19 mouse cellular contexts compared by ENCODE assay signal in the genomic region with DNA sequence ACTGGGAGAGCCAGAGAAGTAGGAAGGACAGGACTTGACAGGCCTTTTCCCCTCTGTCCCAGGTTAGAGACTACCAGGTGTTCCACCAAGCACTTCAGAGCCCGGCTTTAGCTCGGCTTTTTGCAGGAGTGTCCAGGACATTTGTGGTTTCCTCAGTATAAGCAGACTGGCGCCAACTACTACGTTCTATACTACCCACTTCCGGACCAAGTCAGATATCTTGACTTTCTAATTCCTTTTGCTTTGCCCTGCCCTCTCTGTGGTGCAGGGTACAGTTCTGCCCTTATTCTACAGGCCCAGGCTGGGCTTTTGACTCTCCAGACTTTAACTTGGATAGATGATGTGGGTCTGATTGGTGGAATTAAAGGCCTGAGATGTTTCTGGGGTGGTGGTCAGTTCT. TPM values are rescaled to one million over a fixed set of nuclear protein-coding genes. Genes with fewer than 3 reads are reported as not detected.
A peak's percentile ranks its signal among the peaks of the same experiment; 100 is the strongest.
DNase-seq lines count a peak whose midpoint lies in the region; ATAC-seq and TF ChIP-seq lines count a peak whose summit lies in the region.
"Had no signal": no experiment of that assay in that cellular context is flagged by ENCODE, and none has a peak within 500 bp of the region (broad histone marks: within the 10 kb centered on the region; RNA-seq: fewer than 3 reads in every experiment).

No protein-coding gene starts in this region.

- peaks cover 27% of the 10 kb centered on the region for H3K36me3 ChIP-seq in heart, embryonic 11.5 days (ENCODE audit: control insufficient read depth, insufficient read depth, low read length)
- H3K36me3 ChIP-seq in liver, embryonic 11.5 days (ENCODE audit: control insufficient read depth, insufficient read depth, low read length), result peaks cover 55% of the 10 kb centered on the region
- peaks cover 65% of the 10 kb centered on the region for H3K36me3 ChIP-seq in liver, postnatal 0 days (replicated peaks; ENCODE audit: insufficient read depth, low read length)
- H3K36me3 ChIP-seq in forebrain, embryonic 11.5 days (ENCODE audit: control insufficient read depth, insufficient read depth, low read length), result peaks cover 10% of the 10 kb centered on the region; the same call in 1 of the 2 replicates

- no peak for TF ChIP-seq CTCF in liver, postnatal 0 days (IDR thresholded peaks at IDR 0.05; ENCODE audit: low read depth)

- H3K4me2 ChIP-seq in heart, embryonic 11.5 days, result no peak overlapping the region
- no peak overlapping the region for H3K4me2 ChIP-seq in liver, embryonic 11.5 days
- no peak overlapping the region for H3K4me2 ChIP-seq in liver, postnatal 0 days (ENCODE audit: low read depth, low read length)
- no peak overlapping the region for H3K4me2 ChIP-seq in forebrain, embryonic 11.5 days (ENCODE audit: low read depth, low read length, severe bottlenecking)
- H3K4me2 ChIP-seq: forebrain, embryonic 12.5 days; hindbrain, embryonic 14.5 days; limb, embryonic 15.5 days had no signal

- 83% methylated on average over 5 of the region's 5 CpGs for WGBS in heart, embryonic 11.5 days (ENCODE audit: insufficient replicate concordance)
- WGBS in liver, embryonic 11.5 days, result 70% methylated on average over 5 of the region's 5 CpGs
- WGBS in liver, postnatal 0 days (ENCODE audit: insufficient replicate concordance), result 51% methylated on average over 5 of the region's 5 CpGs
- WGBS in forebrain, embryonic 11.5 days, result 91% methylated on average over 5 of the region's 5 CpGs

- H3K4me1 ChIP-seq in heart, embryonic 11.5 days (ENCODE audit: control insufficient read depth, insufficient read depth, low read length), result peaks cover 14% of the 10 kb centered on the region
- H3K4me1 ChIP-seq in liver, embryonic 11.5 days (replicated peaks; ENCODE audit: control insufficient read depth, insufficient read depth, low read length), result peaks cover 10% of the 10 kb centered on the region
- peaks cover 12% of the 10 kb centered on the region; the same call in 1 of the 2 replicates for H3K4me1 ChIP-seq in liver, postnatal 0 days (ENCODE audit: insufficient read depth)
- H3K4me1 ChIP-seq in forebrain, embryonic 11.5 days (replicated peaks; ENCODE audit: control insufficient read depth, insufficient read depth, low read length), result no peaks in the 10 kb centered on the region
- H3K4me1 ChIP-seq: forebrain, embryonic 12.5 days had no signal

- H3K9me3 ChIP-seq in heart, embryonic 11.5 days (replicated peaks; ENCODE audit: control insufficient read depth, low read length), result no peaks in the 10 kb centered on the region
- H3K9me3 ChIP-seq in liver, embryonic 11.5 days (ENCODE audit: control insufficient read depth, low read length), result no peaks in the 10 kb centered on the region
- no peaks in the 10 kb centered on the region for H3K9me3 ChIP-seq in liver, postnatal 0 days (ENCODE audit: low read length)
- no peaks in the 10 kb centered on the region for H3K9me3 ChIP-seq in forebrain, embryonic 11.5 days (ENCODE audit: control insufficient read depth, low read length)
- H3K9me3 ChIP-seq: forebrain, embryonic 12.5 days; limb, embryonic 15.5 days had no signal

- H3K4me3 ChIP-seq in heart, embryonic 11.5 days (ENCODE audit: low read depth, low read length), result no peak overlapping the region
- H3K4me3 ChIP-seq in liver, embryonic 11.5 days (ENCODE audit: low read depth, low read length), result no peak overlapping the region
- H3K4me3 ChIP-seq in liver, postnatal 0 days (ENCODE audit: low read depth, low read length), result no peak overlapping the region
- no peak overlapping the region for H3K4me3 ChIP-seq in forebrain, embryonic 11.5 days (ENCODE audit: low read depth, low read length)
- H3K4me3 ChIP-seq: forebrain, embryonic 12.5 days; gastrocnemius, adult 2 months; limb, embryonic 15.5 days had no signal

- no peak for TF ChIP-seq EP300 in liver, postnatal 0 days (IDR thresholded peaks at IDR 0.05; ENCODE audit: low read depth)

- H3K9ac ChIP-seq in heart, embryonic 11.5 days (ENCODE audit: low read depth, low read length), result no peak overlapping the region
- H3K9ac ChIP-seq in liver, embryonic 11.5 days (ENCODE audit: low read depth, low read length), result no peak overlapping the region
- H3K9ac ChIP-seq in liver, postnatal 0 days (replicated peaks), result no peak overlapping the region
- no peak overlapping the region for H3K9ac ChIP-seq in forebrain, embryonic 11.5 days (ENCODE audit: low read length)
- H3K9ac ChIP-seq: forebrain, embryonic 12.5 days; hindbrain, embryonic 14.5 days; limb, embryonic 15.5 days had no signal

- no peak overlapping the region for H3K27ac ChIP-seq in heart, embryonic 11.5 days (ENCODE audit: low read depth, low read length)
- no peak overlapping the region for H3K27ac ChIP-seq in liver, embryonic 11.5 days (ENCODE audit: low read depth, low read length)
- no peak overlapping the region for H3K27ac ChIP-seq in liver, postnatal 0 days (ENCODE audit: low read depth)
- no peak overlapping the region for H3K27ac ChIP-seq in forebrain, embryonic 11.5 days (ENCODE audit: low read depth, low read length)
- H3K27ac ChIP-seq: forebrain, embryonic 12.5 days; hindbrain, embryonic 14.5 days; limb, embryonic 15.5 days had no signal

- peak; percentile 83 for DNase-seq in heart, adult 11 months
- DNase-seq in liver, embryonic 11.5 days (ENCODE audit: low spot score), result peak; percentile 30
- DNase-seq in liver, postnatal 0 days, result no peak
- DNase-seq in CD4-positive helper T cell, adult 2 months (ENCODE audit: low read depth, low spot score), result peak; percentile 24
- DNase-seq in induced T-regulatory cell, adult 2 months (ENCODE audit: low read depth), result peak; percentile 35
- DNase-seq in kidney, adult 11 months, result no peak
- no peak for DNase-seq in forebrain, embryonic 11.5 days (ENCODE audit: low spot score)
- DNase-seq: adrenal gland, postnatal 10 days; gastrocnemius, adult 2 months; heart, postnatal 36 days; layer of hippocampus, adult 9-11 months; left cerebral cortex, postnatal 4 days; lung, postnatal 14 days; midbrain, embryonic 14.5 days had no signal

- H3K27me3 ChIP-seq in heart, embryonic 11.5 days (ENCODE audit: control insufficient read depth, insufficient read depth, low read length), result no peaks in the 10 kb centered on the region
- no peaks in the 10 kb centered on the region for H3K27me3 ChIP-seq in liver, embryonic 11.5 days (replicated peaks; ENCODE audit: control insufficient read depth, insufficient read depth, low read length)
- H3K27me3 ChIP-seq in liver, postnatal 0 days (ENCODE audit: insufficient read depth, low read length), result no peaks in the 10 kb centered on the region
- H3K27me3 ChIP-seq in forebrain, embryonic 11.5 days (ENCODE audit: control insufficient read depth, insufficient read depth, low read length), result no peaks in the 10 kb centered on the region
- H3K27me3 ChIP-seq: forebrain, embryonic 12.5 days; limb, embryonic 15.5 days had no signal

- ATAC-seq in heart, embryonic 11.5 days (replicated peaks; ENCODE audit: insufficient number of reproducible peaks, low FRiP score, low TSS enrichment), result no peak
- no peak for ATAC-seq in liver, embryonic 11.5 days (replicated peaks; ENCODE audit: low FRiP score)
- ATAC-seq in liver, postnatal 0 days, result no peak
- no peak for ATAC-seq in forebrain, embryonic 11.5 days (replicated peaks; ENCODE audit: low FRiP score)
- ATAC-seq: intestine, embryonic 16.5 days had no signal

RNA-seq across cellular contexts. Expression of gene Sh2b3, which starts 17.9 kb away (rescaled TPM):
- 16.8 and 17.2 TPM in 2 replicates for polyA plus RNA-seq in heart, embryonic 11.5 days (2014; fragmentation: Nextera tagmentation; extraction: Ambion mirVana)
- polyA plus RNA-seq in liver, embryonic 11.5 days (2014; fragmentation: Nextera tagmentation; extraction: Ambion mirVana), result 14.7 and 15.7 TPM in 2 replicates
- polyA plus RNA-seq in liver, postnatal 0 days (2015; fragmentation: Nextera tagmentation; extraction: Ambion mirVana), result 9.0 and 9.1 TPM in 2 replicates
- polyA plus RNA-seq in forebrain, embryonic 11.5 days (2014; fragmentation: Nextera tagmentation; extraction: Ambion mirVana), result 9.1 and 9.8 TPM in 2 replicates

RNA-seq across cellular contexts. Expression of gene Pheta1, which starts 29.2 kb away (rescaled TPM):
- 10.6 and 11.8 TPM in 2 replicates for polyA plus RNA-seq in heart, embryonic 11.5 days (2014; fragmentation: Nextera tagmentation; extraction: Ambion mirVana)
- 12.1 and 13.7 TPM in 2 replicates for polyA plus RNA-seq in liver, embryonic 11.5 days (2014; fragmentation: Nextera tagmentation; extraction: Ambion mirVana)
- 4.8 and 5.7 TPM in 2 replicates for polyA plus RNA-seq in liver, postnatal 0 days (2015; fragmentation: Nextera tagmentation; extraction: Ambion mirVana)
- polyA plus RNA-seq in forebrain, embryonic 11.5 days (2014; fragmentation: Nextera tagmentation; extraction: Ambion mirVana), result 35.7 and 38.4 TPM in 2 replicates

Comparison
In these comparisons a context has a peak if more than half of its experiments do, and no peak if none do; other contexts are left out.
1. DNase-seq: peak in heart, adult 11 months (single experiment), liver, embryonic 11.5 days (single experiment), CD4-positive helper T cell, adult 2 months (single experiment) and induced T-regulatory cell, adult 2 months (single experiment); none in liver, postnatal 0 days (single experiment), kidney, adult 11 months (single experiment) and forebrain, embryonic 11.5 days (single experiment).